Mouse (Mus musculus): ENCODE measurements around the gene Crabp1.

DNA sequence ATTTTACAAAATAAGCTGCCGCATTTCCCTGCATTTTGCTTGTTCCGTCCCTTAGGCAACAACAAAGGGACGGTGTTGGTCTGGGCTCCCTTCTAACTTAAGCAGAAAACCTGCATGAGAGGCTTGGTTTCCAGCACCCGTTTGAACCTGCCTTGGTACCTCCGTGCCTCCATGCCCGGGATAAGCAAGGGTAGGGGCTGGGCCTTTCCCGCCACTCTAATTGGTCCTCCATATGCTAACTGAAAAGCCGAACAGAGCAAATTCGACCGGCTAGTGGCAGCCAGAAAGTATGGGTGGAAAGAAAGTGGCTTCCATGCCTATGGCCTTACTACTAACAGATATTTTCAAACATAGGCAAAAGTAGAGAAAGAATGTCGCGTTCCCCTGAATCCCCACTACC is 457 bp upstream of the Crabp1 start:
- TF ChIP-seq CTCF (IDR thresholded peaks at IDR 0.05; ENCODE audit: extremely low read depth, insufficient read depth, insufficient read length, insufficient replicate concordance) (no peak), POLR2A (IDR thresholded peaks at IDR 0.05; ENCODE audit: low read depth, low read length) (no peak)
